Mouse (Mus musculus) liver, postnatal 0 days (tissue): ENCODE measurements around the gene Pde4d.

ENCODE experiments used
- CTCF ChIP-seq: sonication (generic); IDR thresholded peaks from 2 replicates; pipeline ENCODE4 v1.5.1; 2016; ENCODE audit warnings: antibody characterized with exemption, low read depth
- EP300 ChIP-seq: IDR thresholded peaks from 2 replicates; pipeline ENCODE4 v1.6.1; 2016; ENCODE audit warnings: antibody characterized with exemption, low read depth, mild to moderate bottlenecking

DNA sequence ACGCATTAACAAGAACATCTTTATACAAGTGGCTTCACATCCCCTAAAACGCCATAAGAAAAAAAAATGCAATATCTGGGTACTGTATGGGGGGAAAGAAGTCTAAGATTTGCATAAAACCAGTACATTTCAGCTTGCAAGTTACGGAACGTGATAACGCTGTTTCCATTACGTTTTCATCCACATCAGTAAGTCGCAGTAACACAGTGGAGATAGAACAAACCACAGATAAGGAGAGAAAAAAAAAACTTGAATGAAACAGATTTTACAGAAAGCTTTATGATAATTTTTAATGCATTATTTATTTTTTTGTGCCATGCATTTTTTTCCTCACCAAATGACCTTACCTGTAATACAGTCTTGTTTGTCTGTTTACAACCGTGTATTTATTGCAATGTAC, 1504.4 kb downstream of the Pde4d start:
- no peak for TF ChIP-seq CTCF
- no peak for TF ChIP-seq EP300
